Mouse (Mus musculus) CH12.LX (cell line): ENCODE data around the gene Rrbp1. TPM values are rescaled to one million over a fixed set of nuclear protein-coding genes. Genes with fewer than 3 reads are reported as not detected.
A peak's percentile ranks its signal among the peaks of the same experiment; 100 is the strongest.

Experiments used
- DNase-seq: peaks from one replicate; pipeline ENCODE4 v3.0.0-alpha.2; 2013; ENCODE audit errors: extremely low read depth
- H3K27ac ChIP-seq: 2 replicates; pipeline ENCODE4 v1.5.1; 2012; ENCODE audit warnings: low read depth, mild to moderate bottlenecking, control low read depth, moderate library complexity; ENCODE audit not compliant: insufficient read depth
- H3K27me3 ChIP-seq: replicated peaks from 2 replicates; pipeline ENCODE3; 2012; ENCODE audit warnings: inconsistent platforms
- H3K36me3 ChIP-seq, 2 experiments: replicated peaks in 1 of 2; 2 replicates each; pipeline versions ENCODE3 to v1.6.1; 2012; ENCODE audit warnings: inconsistent platforms in 1 of 2, low read length in 1 of 2, mild to moderate bottlenecking in 1 of 2, mixed read lengths in 1 of 2, moderate library complexity in 1 of 2; ENCODE audit not compliant: control insufficient read depth in 1 of 2, insufficient read depth in 1 of 2
- H3K4me1 ChIP-seq, 2 experiments: 2 replicates each; pipeline ENCODE4 v1.6.1; 2012; ENCODE audit warnings: inconsistent platforms in 1 of 2, moderate library complexity in 1 of 2; ENCODE audit not compliant: insufficient read depth in 2 of 2, control insufficient read depth in 1 of 2
- H3K4me2 ChIP-seq: 2 replicates; pipeline ENCODE4 v1.6.1; 2012; ENCODE audit warnings: low read depth, mild to moderate bottlenecking, control low read depth; ENCODE audit not compliant: poor library complexity, insufficient read depth, severe bottlenecking
- H3K4me3 ChIP-seq, 3 experiments: fragments of 150-350 bp in 1 of 3; sonication (generic) in 1 of 3; replicated peaks in 1 of 3; 2 replicates each; pipeline versions ENCODE3 to v1.5.1; 2011 to 2012; ENCODE audit warnings: low read depth in 2 of 3, low read length in 2 of 3, mild to moderate bottlenecking in 2 of 3, moderate library complexity in 2 of 3, control low read depth in 1 of 3, improper control_type of control experiment in 1 of 3, inconsistent platforms in 1 of 3, mixed read lengths in 1 of 3; ENCODE audit not compliant: poor library complexity in 1 of 3
- H3K79me2 ChIP-seq: replicated peaks from 2 replicates; pipeline ENCODE4 v1.6.1; 2012; ENCODE audit warnings: mild to moderate bottlenecking, moderate library complexity; ENCODE audit not compliant: control insufficient read depth, poor library complexity, insufficient read depth, severe bottlenecking; ENCODE audit errors: extremely low read depth
- H3K9ac ChIP-seq: 2 replicates; pipeline ENCODE4 v1.6.1; 2012; ENCODE audit warnings: low read depth, mild to moderate bottlenecking, control low read depth, moderate library complexity; ENCODE audit not compliant: insufficient read depth
- H3K9me3 ChIP-seq: replicated peaks from 2 replicates; pipeline ENCODE3; 2012; ENCODE audit warnings: low read length, inconsistent platforms, mixed read lengths
- BHLHE40 ChIP-seq: IDR thresholded peaks from 2 replicates; pipeline ENCODE4 v1.6.1; 2011; ENCODE audit warnings: mild to moderate bottlenecking, low read depth, low read length, improper control_type of control experiment
- CTCF ChIP-seq, 2 experiments: IDR thresholded peaks in 1 of 2; conservative IDR thresholded peaks in 1 of 2; 2 replicates each; pipeline ENCODE4 v1.5.1; 2011 to 2012; ENCODE audit warnings: low read depth in 2 of 2, low read length in 2 of 2, improper control_type of control experiment in 1 of 2, inconsistent platforms in 1 of 2, mild to moderate bottlenecking in 1 of 2, moderate library complexity in 1 of 2
- EP300 ChIP-seq: IDR thresholded peaks from 2 replicates; pipeline ENCODE4 v1.6.1; 2011; ENCODE audit warnings: low read length, improper control_type of control experiment
- IRF4 ChIP-seq: IDR thresholded peaks from 2 replicates; pipeline ENCODE4 v1.6.1; 2014; ENCODE audit warnings: low read depth, mild to moderate bottlenecking, inconsistent platforms, low read length, improper control_type of control experiment
- MAX ChIP-seq: IDR thresholded peaks from 2 replicates; pipeline ENCODE4 v1.6.1; 2011; ENCODE audit warnings: low read length, improper control_type of control experiment
- MAZ ChIP-seq: IDR thresholded peaks from 2 replicates; pipeline ENCODE4 v1.6.1; 2012; ENCODE audit warnings: low read depth, mild to moderate bottlenecking, inconsistent platforms, low read length, improper control_type of control experiment, moderate library complexity
- POLR2AphosphoS2 ChIP-seq: IDR thresholded peaks from 2 replicates; pipeline ENCODE4 v1.6.1; 2011; ENCODE audit warnings: low read depth, low read length, improper control_type of control experiment
- RAD21 ChIP-seq: IDR thresholded peaks from 2 replicates; pipeline ENCODE4 v1.6.1; 2011; ENCODE audit warnings: low read depth, mild to moderate bottlenecking, low read length, improper control_type of control experiment, moderate library complexity
- SIN3A ChIP-seq: IDR thresholded peaks from 2 replicates; pipeline ENCODE4 v1.6.1; 2012; ENCODE audit warnings: low read length, improper control_type of control experiment, inconsistent platforms
- SMC3 ChIP-seq: IDR thresholded peaks from 2 replicates; pipeline ENCODE4 v1.6.1; 2011; ENCODE audit warnings: low read depth, low read length, improper control_type of control experiment
- ZC3H11A ChIP-seq: IDR thresholded peaks from 2 replicates; pipeline ENCODE4 v1.6.1; 2012; ENCODE audit warnings: low read depth, mild to moderate bottlenecking, inconsistent platforms, low read length, improper control_type of control experiment
- dilution Hi-C: fragments of 300-500 bp; cut with MboI; formaldehyde crosslinking; loops from 2 replicates; pipeline ENCODE4 v1.14.3; 2020; ENCODE audit warnings: low sequenced_read_pairs; ENCODE audit not compliant: extremely low pct_unique_long_range_greater_than_20kb, extremely low pct_ligation_motif_present
- in situ Hi-C: fragments of 300-500 bp; cut with MboI; formaldehyde crosslinking; loops from 3 replicates; pipeline ENCODE4 v1.14.3; 2019; ENCODE audit warnings: low sequenced_read_pairs, low pct_ligation_motif_present, low pct_unique_long_range_greater_than_20kb, mixed read lengths
- polyA plus RNA-seq: library from polyadenylated mRNA; unstranded; fragments of >175 nt; gene quantifications from 2 replicates; pipeline ENCODE4 v1.2.1, GENCODE M21; 2012; ENCODE audit warnings: low read depth; ENCODE audit not compliant: insufficient read length
- total RNA-seq, 2 experiments: library from RNA; depleted of rRNA; stranded (reverse); fragments of 300-350 nt in 1 of 2; fragments of >200 nt in 1 of 2; gene quantifications; 2 replicates each; pipeline ENCODE4 v1.2.3; 2012 to 2014

Gene Rrbp1
- total and polyA plus RNA-seq, 3 experiments: 42.4 to 127 (median 49.3) TPM

GRCm38 (mm10) chr2:143946399-143946798 is 64.7 kb downstream of the Rrbp1 start:
- Histone ChIP-seq H3K79me2 (no peaks in the 10 kb centered on the region), H3K9ac (no peak overlapping the region), H3K4me2 (no peak overlapping the region), H3K9me3 (no peaks in the 10 kb centered on the region), H3K27me3 (no peaks in the 10 kb centered on the region), H3K36me3 (peaks cover 59 to 95% of the 10 kb centered on the region in 2 experiments), H3K4me3 (no peak overlapping the region), H3K27ac (no peak overlapping the region), H3K4me1 (no peaks in the 10 kb centered on the region)
- DNase-seq: no peak
- dilution Hi-C loops: no loop called here
- in situ Hi-C loops: loop anchor here (10.0 kb wide), 1 partner anchor 112 kb away; no protein-coding TSS in a partner anchor
- TF ChIP-seq EP300 (no peak), SIN3A (no peak), MAZ (no peak), SMC3 (no peak), BHLHE40 (no peak), IRF4 (no peak)

DNA sequence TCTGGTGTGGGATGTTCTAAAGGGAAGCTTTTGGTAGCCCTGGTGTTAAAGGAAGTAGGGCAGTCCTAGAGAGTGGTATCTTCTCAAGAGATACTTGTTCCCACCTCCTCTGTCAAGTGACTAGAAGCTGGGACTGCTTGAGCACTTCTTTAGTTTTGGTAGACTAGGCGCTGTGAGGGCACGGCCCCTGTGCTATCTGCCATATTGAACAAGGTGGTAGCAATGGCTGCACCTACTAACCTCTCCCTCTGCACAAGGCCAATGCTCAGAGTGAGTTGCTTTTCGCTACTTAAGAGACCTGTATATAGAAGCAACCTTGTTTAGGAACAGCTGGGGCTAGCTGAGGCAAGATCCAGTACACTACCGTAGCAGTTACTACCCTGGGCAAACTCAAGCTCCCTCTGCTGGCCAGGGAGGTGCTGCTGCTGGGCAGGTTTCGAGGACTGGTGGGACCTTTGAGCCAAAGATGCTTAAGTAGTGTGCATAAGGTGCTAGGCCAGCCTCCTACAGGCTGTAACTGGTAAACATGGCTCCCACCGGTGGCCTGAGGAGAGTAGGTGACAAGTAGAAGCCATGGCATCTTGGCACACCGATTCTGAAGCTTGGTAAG is 65.5 kb downstream of the Rrbp1 start:
- Histone ChIP-seq H3K79me2 (no peaks in the 10 kb centered on the region), H3K27ac (no peak overlapping the region), H3K9me3 (no peaks in the 10 kb centered on the region), H3K27me3 (no peaks in the 10 kb centered on the region), H3K4me2 (no peak overlapping the region), H3K4me1 (no peaks in the 10 kb centered on the region), H3K9ac (no peak overlapping the region), H3K4me3 (no peak overlapping the region), H3K36me3 (peaks cover 57 to 95% of the 10 kb centered on the region in 2 experiments)
- peak; percentile 48 for DNase-seq
- dilution Hi-C loops: no loop called here
- TF ChIP-seq POLR2AphosphoS2 (peak; percentile 21; the same call in 1 of the 2 replicates), SMC3 (peak; percentile 82), CTCF (conservative IDR thresholded peaks at IDR 0.05 in 1 of 2, IDR thresholded peaks at IDR 0.05 in 1 of 2; ENCODE audit: low read depth in 2 of 2, low read length in 2 of 2) (peak; percentile 32 to 75; a peak in 2 of 4 replicates), RAD21 (peak; percentile 62), ZC3H11A (no peak)
- in situ Hi-C loops: loop anchor here (10.0 kb wide), 1 partner anchor 111 kb away; no protein-coding TSS in a partner anchor

- dilution Hi-C loops: no loop called here
Observed at GRCm38 (mm10) chr2:143944796-143945195, 66.3 kb downstream of the Rrbp1 start.

More at GRCm38 (mm10) chr2:143944796-143945195, 66.3 kb downstream of the Rrbp1 start:
- Histone ChIP-seq H3K36me3 (peaks cover 59 to 95% of the 10 kb centered on the region in 2 experiments), H3K27ac (no peak overlapping the region), H3K27me3 (no peaks in the 10 kb centered on the region), H3K9me3 (no peaks in the 10 kb centered on the region), H3K9ac (no peak overlapping the region), H3K79me2 (no peaks in the 10 kb centered on the region), H3K4me1 (no peaks in the 10 kb centered on the region), H3K4me3 (no peak overlapping the region), H3K4me2 (no peak overlapping the region)
- no peak for DNase-seq
- in situ Hi-C loops: loop anchor here (10.0 kb wide), 1 partner anchor 110 kb away; no protein-coding TSS in a partner anchor
- TF ChIP-seq MAX (no peak), SIN3A (no peak)
